Mouse (Mus musculus) right cerebral cortex, postnatal 25 days (tissue): ENCODE measurements around the gene Myo1d.
A peak's percentile ranks its signal among the peaks of the same experiment; 100 is the strongest.

Experiments used
- DNase-seq: peaks from one replicate; pipeline ENCODE4 v3.0.0; 2022

Myo1d gene

GRCm38 (mm10) chr11:80719014-80719413, 60.8 kb downstream of the Myo1d start:
- DNase-seq = no peak

- no peak for DNase-seq
Measured at GRCm38 (mm10) chr11:80718036-80718435, 61.8 kb downstream of the Myo1d start.

- DNase-seq = no peak
Measured at GRCm38 (mm10) chr11:80715115-80715514, 64.7 kb downstream of the Myo1d start.

GRCm38 (mm10) chr11:80713705-80714104, 66.1 kb downstream of the Myo1d start:
- no peak for DNase-seq

GRCm38 (mm10) chr11:80712201-80712600, 67.6 kb downstream of the Myo1d start:
- no peak for DNase-seq

DNA sequence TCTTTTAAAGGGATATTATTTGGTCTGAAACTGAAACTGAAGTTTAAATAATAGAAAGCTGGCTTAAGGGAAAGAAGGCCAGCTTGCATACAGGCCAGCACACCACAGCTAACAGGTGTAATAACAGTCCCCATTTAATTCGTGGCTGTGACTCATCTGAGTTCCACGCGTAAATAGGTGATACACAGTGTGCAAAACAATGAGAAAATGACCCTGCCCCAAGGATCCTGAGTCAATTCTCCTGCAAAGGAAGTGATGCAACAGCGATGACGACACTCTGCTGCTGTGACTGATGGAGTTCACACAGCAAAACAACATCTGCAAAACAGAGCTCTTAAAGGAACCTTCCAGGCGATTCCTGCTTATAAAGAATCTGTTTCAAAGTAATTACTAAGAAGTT, 68.5 kb downstream of the Myo1d start:
- no peak for DNase-seq

DNA sequence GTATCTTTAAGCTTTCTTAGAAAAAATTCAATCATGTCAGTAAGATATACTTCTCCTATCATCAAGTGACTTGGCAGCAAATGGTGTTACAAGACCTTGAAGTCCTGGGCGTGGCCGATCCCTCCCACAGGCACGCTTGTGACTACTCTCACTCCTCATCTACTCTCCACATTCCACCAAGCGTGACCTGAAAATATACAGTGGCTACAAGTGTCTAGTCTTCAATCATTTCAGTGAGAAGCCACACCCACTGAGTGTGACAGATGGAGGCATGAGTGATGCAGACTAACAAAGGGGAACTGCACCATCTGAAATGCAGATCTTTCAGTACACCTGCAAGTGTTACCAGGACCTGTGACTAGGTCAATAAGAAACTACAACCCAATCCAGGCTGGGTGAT, 79.2 kb downstream of the Myo1d start:
- DNase-seq = no peak

DNA sequence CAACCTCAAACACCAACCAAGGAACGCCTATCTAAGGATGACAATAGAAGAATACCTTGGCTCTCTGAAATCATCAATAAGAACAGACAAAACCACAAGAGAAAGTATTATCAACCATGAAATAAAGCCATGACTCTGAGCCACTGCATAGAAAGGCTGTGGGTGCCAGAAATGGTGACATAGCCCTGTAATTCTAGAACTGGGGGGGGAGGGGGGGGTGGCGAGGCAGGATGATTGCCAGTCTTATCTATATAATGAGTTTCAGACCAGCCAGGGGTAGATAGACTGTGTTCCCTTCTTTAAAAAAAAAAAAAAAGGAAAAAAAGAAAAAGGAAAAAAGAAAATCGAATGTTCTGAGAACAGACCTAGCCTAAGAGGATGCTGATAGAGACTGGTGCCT, 81.1 kb downstream of the Myo1d start:
- no peak for DNase-seq

DNA sequence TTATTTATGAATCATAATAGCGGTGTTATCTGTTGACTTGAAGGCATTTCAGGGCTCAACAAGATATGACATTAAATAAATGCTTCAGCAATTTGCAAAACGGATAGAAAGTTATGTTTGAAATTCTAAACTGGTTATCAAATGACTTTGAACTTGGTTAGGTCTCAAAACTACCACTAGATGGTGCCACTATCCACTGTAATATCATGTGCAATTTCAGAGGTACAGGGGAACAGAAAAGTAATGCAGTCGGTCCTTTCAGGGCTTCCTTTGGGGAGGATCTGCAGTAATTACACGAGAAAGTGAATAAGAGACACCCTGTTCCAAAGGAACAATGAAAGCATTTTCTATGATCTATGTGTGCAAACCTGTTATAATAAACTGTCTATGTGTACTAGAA, 83.5 kb downstream of the Myo1d start:
- no peak for DNase-seq

DNA sequence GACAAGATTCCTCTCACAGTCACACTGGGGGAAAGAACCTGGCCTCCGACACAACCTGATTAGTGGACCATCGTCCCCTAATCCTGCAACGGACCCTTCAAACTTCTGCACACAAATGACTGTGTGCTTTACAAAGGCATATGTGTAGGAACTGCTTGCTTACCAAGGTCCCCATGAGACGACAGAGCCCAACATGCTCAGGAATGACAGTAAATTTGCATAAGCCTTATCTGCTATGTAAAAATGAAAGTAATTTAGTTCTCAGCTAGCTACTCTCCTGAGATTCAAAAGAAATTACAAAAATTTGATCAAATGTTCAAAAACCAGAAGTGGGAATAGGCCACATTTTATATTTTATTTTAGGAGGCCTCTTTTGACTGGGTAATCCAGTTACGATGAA, 95.2 kb downstream of the Myo1d start:
- no peak for DNase-seq

- no peak for DNase-seq
Measured at GRCm38 (mm10) chr11:80682745-80683144, 97.1 kb downstream of the Myo1d start.

DNA sequence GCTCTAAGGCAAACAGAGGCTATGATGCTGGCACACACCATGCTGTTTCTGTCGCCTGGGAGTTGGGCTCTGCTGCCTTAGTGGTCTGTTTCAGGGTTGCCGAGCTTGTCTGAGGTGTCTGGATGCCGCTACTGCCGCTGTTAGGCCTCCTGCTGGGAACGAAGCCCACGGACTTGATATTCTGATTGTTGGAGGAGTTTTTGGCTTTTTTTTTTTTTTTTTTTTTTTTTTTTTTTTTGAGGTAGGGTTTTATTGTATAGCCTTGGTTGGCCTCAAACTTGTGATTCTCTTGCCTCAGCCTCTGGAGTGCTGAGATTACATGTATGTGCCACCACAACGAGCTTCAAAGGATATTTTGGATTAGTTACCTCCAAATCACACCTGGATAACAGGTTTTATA, 106.8 kb downstream of the Myo1d start:
- DNase-seq = no peak

- DNase-seq = no peak
Measured at GRCm38 (mm10) chr11:80670391-80670790, 109.4 kb downstream of the Myo1d start.

DNA sequence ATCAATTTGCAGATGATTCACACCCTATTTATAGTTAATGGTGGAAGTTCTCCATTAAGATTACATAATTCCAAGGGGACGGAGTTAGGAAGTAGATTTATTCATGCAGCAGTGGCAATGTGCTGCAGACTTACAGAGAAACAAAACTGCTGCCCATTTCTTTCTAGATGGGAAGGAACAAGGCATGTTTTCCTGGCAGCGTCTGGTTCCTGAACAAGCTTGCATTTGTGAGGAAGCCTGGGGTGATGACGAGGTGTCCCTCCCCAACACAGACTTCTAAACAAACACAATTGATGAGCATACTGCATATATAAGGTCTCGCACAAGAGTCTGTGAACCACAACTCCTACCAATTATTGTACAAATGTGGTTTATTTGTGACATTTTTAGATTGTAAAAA, 109.9 kb downstream of the Myo1d start:
- no peak for DNase-seq

- DNase-seq = no peak
Measured at GRCm38 (mm10) chr11:80666211-80666610, 113.6 kb downstream of the Myo1d start.

- no peak for DNase-seq
Measured at GRCm38 (mm10) chr11:80664261-80664660, 115.6 kb downstream of the Myo1d start.

DNA sequence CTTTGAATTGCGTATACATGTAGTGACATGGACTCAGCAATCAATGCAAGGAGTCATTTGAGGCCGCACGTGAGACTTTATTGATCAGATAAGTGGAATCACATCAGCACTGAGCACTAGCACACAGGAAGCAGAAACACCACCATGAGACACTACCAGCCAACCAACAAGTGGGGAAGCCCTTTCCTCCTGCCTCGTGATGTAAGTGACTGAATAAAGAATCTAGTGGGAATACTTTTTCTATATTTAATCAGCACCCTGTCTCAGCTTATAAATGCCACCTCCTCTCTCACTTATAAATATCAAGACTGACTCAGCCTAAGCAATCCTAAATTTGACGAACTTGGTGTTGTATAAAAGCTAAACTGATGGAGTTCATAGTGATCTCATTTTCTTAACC, 134.7 kb downstream of the Myo1d start:
- DNase-seq = peak; percentile 34

DNA sequence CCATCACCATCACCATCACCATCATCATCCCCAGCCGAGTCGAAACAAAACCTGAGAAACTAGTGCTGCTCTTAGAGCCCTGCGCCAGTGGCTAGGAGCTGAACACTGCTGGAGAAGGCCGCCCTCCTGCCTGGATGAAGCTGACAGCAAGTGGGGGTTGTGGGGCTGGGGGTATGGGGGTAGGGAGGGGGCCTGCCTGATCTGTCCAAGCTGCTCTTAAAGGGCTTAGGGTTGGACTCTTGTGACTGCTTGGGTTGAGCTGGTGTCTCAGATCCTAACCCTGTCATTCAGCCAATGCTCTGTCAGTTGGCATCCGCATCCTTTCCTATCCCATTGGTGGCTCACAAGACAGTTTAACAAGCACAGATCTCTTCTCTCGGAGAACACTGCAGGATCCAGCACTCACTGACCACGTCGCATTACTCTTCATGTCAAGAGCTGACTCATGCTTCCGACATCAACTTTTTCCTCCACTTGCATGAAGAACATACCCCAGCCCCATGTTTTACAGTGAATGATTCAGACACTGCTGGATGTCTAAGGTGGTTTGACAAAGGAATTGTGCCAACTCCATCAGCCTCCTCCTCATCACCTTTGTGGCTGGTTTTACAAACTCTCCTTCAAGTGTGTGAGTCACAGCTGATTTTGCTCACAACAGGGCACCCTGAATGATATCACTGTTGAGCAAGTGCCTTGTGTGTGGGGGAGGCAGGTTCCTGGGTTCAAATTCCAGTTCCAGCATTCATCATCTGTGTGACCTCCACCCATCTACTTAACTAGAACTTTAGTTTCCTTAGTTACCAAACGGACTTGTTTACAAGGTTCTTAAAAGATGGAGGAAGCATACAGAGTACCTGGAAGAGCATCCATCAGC, 150.6 kb downstream of the Myo1d start:
- DNase-seq = no peak

- no peak for DNase-seq
Measured at GRCm38 (mm10) chr11:80628581-80628980, 151.2 kb downstream of the Myo1d start.

- DNase-seq = peak; percentile 65
Measured at GRCm38 (mm10) chr11:80623038-80623380, 156.8 kb downstream of the Myo1d start.

- peak; percentile 23 for DNase-seq
Measured at GRCm38 (mm10) chr11:80622233-80623037, 157.4 kb downstream of the Myo1d start.

GRCm38 (mm10) chr11:80614949-80615725, 164.7 kb downstream of the Myo1d start:
- peak; percentile 52 for DNase-seq

DNA sequence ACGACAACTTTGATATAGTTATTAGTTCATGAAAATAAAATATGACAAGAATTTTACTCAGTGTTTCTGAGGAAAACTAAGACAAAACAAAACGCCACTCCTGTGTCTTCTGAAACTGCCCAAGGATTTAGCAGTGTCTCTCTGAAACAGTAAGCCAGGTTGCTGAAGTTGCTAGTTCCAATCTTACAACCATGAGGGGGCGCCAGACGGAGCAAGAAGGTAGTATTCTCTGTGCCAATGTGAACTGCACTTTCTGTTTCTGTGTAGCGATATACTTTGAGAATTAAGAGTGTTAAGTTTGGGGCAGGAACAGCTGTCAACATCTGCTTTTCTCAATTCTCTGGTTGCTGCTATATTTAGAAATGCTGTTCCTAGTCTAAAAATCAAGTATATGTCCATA, 165.4 kb downstream of the Myo1d start:
- peak; percentile 38 for DNase-seq
